Mouse (Mus musculus): ENCODE measurements around the gene Lta.

Lta gene

GRCm38 (mm10) chr17:35213071-35213470 lies 7.9 kb upstream of the Lta start:
- in situ Hi-C loops (cut with MboI, MseI), result no loop called here

GRCm38 (mm10) chr17:35210593-35210992 lies 5.4 kb upstream of the Lta start:
- in situ Hi-C loops (cut with MboI, MseI), result no loop called here

- in situ Hi-C loops (cut with MboI, MseI), result no loop called here
Observed at GRCm38 (mm10) chr17:35209785-35210535, 4.8 kb upstream of the Lta start.

- in situ Hi-C loops (cut with MboI, MseI), result no loop called here
Observed at GRCm38 (mm10) chr17:35205380-35205769, 224 bp upstream of the Lta start.

- in situ Hi-C loops (cut with MboI, MseI), result no loop called here
Observed at GRCm38 (mm10) chr17:35202442-35202841, 2.7 kb downstream of the Lta start.

- in situ Hi-C loops (cut with MboI, MseI), result no loop called here
Observed at GRCm38 (mm10) chr17:35201787-35202186, 3.4 kb downstream of the Lta start, which contains the start of gene Tnf. TSS of gene Tnf (minus strand) at chr17:35202007.

GRCm38 (mm10) chr17:35201128-35201527 lies 4.0 kb downstream of the Lta start:
- in situ Hi-C loops (cut with MboI, MseI), result no loop called here

GRCm38 (mm10) chr17:35200398-35200797 lies 4.8 kb downstream of the Lta start:
- in situ Hi-C loops (cut with MboI, MseI), result no loop called here

GRCm38 (mm10) chr17:35198946-35199345 lies 6.2 kb downstream of the Lta start:
- in situ Hi-C loops (cut with MboI, MseI), result no loop called here

GRCm38 (mm10) chr17:35198029-35198428 lies 7.1 kb downstream of the Lta start:
- in situ Hi-C loops (cut with MboI, MseI), result no loop called here

- in situ Hi-C loops (cut with MboI, MseI), result no loop called here
Observed at GRCm38 (mm10) chr17:35197126-35197525, 8.0 kb downstream of the Lta start.

GRCm38 (mm10) chr17:35196321-35196641 lies 8.9 kb downstream of the Lta start:
- in situ Hi-C loops (cut with MboI, MseI), result no loop called here

- in situ Hi-C loops (cut with MboI, MseI), result no loop called here
Observed at GRCm38 (mm10) chr17:35195631-35196320, 9.4 kb downstream of the Lta start.

- in situ Hi-C loops (cut with MboI, MseI), result no loop called here
Observed at GRCm38 (mm10) chr17:35194844-35195630, 10.1 kb downstream of the Lta start.

- in situ Hi-C loops (cut with MboI, MseI), result no loop called here
Observed at GRCm38 (mm10) chr17:35193881-35194843, 11.0 kb downstream of the Lta start, which contains the start of gene Ltb. TSS of gene Ltb (plus strand) at chr17:35194439.

- in situ Hi-C loops (cut with MboI, MseI), result no loop called here
Observed at GRCm38 (mm10) chr17:35192924-35193323, 12.2 kb downstream of the Lta start.

- in situ Hi-C loops (cut with MboI, MseI), result no loop called here
Observed at GRCm38 (mm10) chr17:35191723-35192122, 13.4 kb downstream of the Lta start.

GRCm38 (mm10) chr17:35190096-35190495 lies 15.1 kb downstream of the Lta start:
- in situ Hi-C loops (cut with MboI, MseI), result no loop called here

GRCm38 (mm10) chr17:35189186-35189585 lies 16.0 kb downstream of the Lta start:
- in situ Hi-C loops (cut with MboI, MseI), result no loop called here

GRCm38 (mm10) chr17:35187959-35188610 lies 17.1 kb downstream of the Lta start, which contains the start of gene Lst1:
TSS of gene Lst1 (minus strand) at chr17:35188439.
- in situ Hi-C loops (cut with MboI, MseI), result no loop called here

GRCm38 (mm10) chr17:35187345-35187744 lies 17.8 kb downstream of the Lta start:
- in situ Hi-C loops (cut with MboI, MseI), result no loop called here
